Mouse (Mus musculus) midbrain, embryonic 15.5 days (tissue): ENCODE data around the gene Zfp341. TPM values are rescaled to one million over a fixed set of nuclear protein-coding genes. Genes with fewer than 3 reads are reported as not detected.

ENCODE experiments used
- ATAC-seq: fragments of 200-750 bp; cut with Nextera tagmentation; replicated peaks from 2 replicates; pipeline ENCODE4 v1.8.0; 2017; ENCODE audit warnings: moderate TSS enrichment
- H3K27ac ChIP-seq: fragments of 300-500 bp; sonication (generic); 2 replicates; pipeline ENCODE4 v1.5.1; 2015; ENCODE audit warnings: mild to moderate bottlenecking, inconsistent platforms
- H3K27me3 ChIP-seq: fragments of 300-500 bp; sonication (generic); replicated peaks from 2 replicates; pipeline ENCODE4 v1.6.1; 2015; ENCODE audit warnings: inconsistent platforms
- H3K36me3 ChIP-seq: fragments of 300-500 bp; sonication (generic); replicated peaks from 2 replicates; pipeline ENCODE4 v1.6.1; 2015; ENCODE audit warnings: inconsistent platforms
- H3K4me1 ChIP-seq: fragments of 300-500 bp; sonication (generic); 2 replicates; pipeline ENCODE4 v1.6.1; 2015; ENCODE audit warnings: inconsistent platforms
- H3K4me2 ChIP-seq: fragments of 300-500 bp; sonication (generic); 2 replicates; pipeline ENCODE4 v1.6.1; 2015; ENCODE audit warnings: inconsistent platforms, mild to moderate bottlenecking, moderate library complexity
- H3K4me3 ChIP-seq: fragments of 300-500 bp; sonication (generic); 2 replicates; pipeline ENCODE4 v1.5.1; 2015; ENCODE audit warnings: mild to moderate bottlenecking, inconsistent platforms
- H3K9ac ChIP-seq: fragments of 300-500 bp; sonication (generic); 2 replicates; pipeline ENCODE4 v1.6.1; 2015; ENCODE audit warnings: mild to moderate bottlenecking, inconsistent platforms
- H3K9me3 ChIP-seq: fragments of 300-500 bp; sonication (generic); 2 replicates; pipeline ENCODE4 v1.6.1; 2016; ENCODE audit warnings: inconsistent platforms
- WGBS: fragments of 180-500 bp; shearing (Covaris S2); methylation state at CpG from one replicate; pipeline ENCODE4 v1.1.7; 2015; ENCODE audit warnings: mixed read lengths; 5-methylcytosine and 5-hydroxymethylcytosine counted together
- polyA plus RNA-seq: library from polyadenylated mRNA; unstranded; fragments of >200 nt; fragmentation: Nextera tagmentation; extraction: Ambion mirVana; gene quantifications from 2 replicates; pipeline ENCODE4 v1.2.1, GENCODE M21; 2015

Zfp341 gene
- polyA plus RNA-seq, 1 experiment from 2014 or later = 2.6 TPM

DNA sequence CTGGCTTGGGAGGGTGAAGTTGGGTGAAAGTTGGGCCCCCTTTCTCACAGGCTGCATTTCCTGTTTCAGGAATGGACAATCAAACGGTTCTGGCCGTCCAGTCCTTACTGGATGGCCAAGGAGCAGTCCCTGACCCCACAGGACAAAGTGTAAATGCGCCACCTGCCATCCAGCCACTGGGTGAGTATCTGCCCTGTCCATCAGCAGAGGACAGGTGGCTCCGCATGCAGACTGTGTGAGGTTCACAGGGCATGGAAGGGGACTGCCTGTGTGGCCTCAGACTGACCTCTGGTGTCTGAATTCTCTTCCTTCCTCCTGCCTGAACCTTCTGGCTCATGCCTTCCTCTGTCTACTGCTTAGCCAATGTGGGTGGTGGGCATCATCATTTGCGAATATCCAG is 8.6 kb downstream of the Zfp341 start:
- WGBS = 88% methylated on average over 5 of the region's 5 CpGs
- H3K9ac ChIP-seq = no peak overlapping the region
- no peak for ATAC-seq
- no peaks in the 10 kb centered on the region for H3K27me3 ChIP-seq
- H3K9me3 ChIP-seq = no peaks in the 10 kb centered on the region
- H3K27ac ChIP-seq = no peak overlapping the region
- H3K4me1 ChIP-seq = no peaks in the 10 kb centered on the region
- no peak overlapping the region for H3K4me3 ChIP-seq
- peaks cover 20% of the 10 kb centered on the region; the same call in 1 of the 2 replicates for H3K36me3 ChIP-seq
- H3K4me2 ChIP-seq = no peak overlapping the region

DNA sequence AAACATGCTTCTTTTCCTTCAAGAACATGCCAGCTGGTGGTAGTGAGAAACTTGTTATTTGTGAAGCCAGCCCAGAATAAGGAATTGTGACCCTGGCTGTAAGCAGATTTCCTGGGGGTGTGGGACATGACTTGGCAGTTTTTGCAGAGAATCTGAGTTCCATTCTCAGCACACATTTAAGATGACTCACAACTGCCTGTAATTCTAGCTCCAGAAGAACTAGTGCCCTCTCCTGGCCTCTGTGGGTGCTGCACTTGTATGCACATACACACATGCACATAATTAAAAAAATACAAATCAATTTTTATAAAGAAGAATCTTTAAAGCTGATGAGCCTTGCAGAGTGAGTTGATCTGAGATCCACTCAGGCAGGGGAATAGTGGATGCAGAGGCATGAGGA is 11.0 kb downstream of the Zfp341 start:
- Histone ChIP-seq H3K4me3 (no peak overlapping the region), H3K4me1 (no peaks in the 10 kb centered on the region), H3K9me3 (no peaks in the 10 kb centered on the region), H3K27me3 (no peaks in the 10 kb centered on the region), H3K36me3 (peaks cover 26% of the 10 kb centered on the region; the same call in 1 of the 2 replicates), H3K4me2 (no peak overlapping the region), H3K27ac (no peak overlapping the region), H3K9ac (no peak overlapping the region)
- ATAC-seq = no peak

DNA sequence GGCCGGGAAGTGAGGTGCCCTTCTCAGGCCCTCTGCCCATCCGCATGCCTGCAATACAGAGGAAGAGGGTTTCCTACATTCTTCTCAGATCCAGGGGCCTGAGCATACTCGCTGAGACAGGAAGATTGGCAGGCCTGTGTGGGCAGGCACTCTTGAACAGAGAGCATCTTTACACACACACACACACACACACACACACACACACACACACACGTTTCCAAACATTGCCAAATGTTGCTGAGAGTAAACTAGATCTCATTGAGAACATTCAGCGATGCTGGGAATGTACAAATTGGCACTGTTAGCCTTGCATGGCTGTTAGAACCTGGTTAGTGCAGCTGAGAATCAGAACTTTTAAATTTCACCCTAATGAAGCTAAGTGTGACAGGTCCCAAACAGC is 17.4 kb downstream of the Zfp341 start:
- Histone ChIP-seq H3K27ac (no peak overlapping the region), H3K4me1 (no peaks in the 10 kb centered on the region)
- WGBS = 83% methylated on average over 5 of the region's 5 CpGs

DNA sequence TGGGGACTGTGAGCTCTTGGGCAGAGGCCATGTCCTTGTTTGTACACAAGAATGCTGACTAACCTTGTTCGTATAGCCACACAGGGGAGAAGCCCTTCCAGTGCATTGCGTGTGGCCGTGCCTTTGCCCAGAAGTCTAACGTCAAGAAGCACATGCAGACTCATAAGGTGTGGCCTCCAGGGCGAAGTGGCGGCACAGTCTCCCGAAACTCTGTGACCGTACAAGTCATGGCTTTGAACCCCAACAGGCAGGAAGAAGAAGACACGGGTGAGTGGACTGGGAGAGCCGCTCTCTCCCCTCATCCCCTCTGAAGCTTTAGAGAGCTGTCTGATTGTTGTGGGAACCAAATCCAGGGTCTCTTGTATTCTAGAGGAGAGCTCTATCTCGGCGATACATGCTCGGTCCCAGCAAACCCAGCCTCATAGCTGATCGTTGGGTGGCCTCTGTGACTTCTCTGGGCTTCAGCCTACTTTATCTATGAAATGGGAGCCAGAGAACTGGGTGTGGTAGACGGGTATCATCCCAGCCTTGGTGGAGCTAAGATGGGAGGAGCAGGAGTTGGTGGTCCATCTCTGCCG is 19.2 kb downstream of the Zfp341 start:
- H3K4me2 ChIP-seq = no peak overlapping the region
- H3K4me1 ChIP-seq = no peaks in the 10 kb centered on the region
- no peak for ATAC-seq
- H3K4me3 ChIP-seq = no peak overlapping the region
- no peaks in the 10 kb centered on the region for H3K27me3 ChIP-seq
- no peak overlapping the region for H3K27ac ChIP-seq
- H3K36me3 ChIP-seq = peaks cover 28% of the 10 kb centered on the region; the same call in 1 of the 2 replicates
- 94% methylated on average over 16 of the region's 16 CpGs for WGBS
- H3K9me3 ChIP-seq = no peaks in the 10 kb centered on the region
- no peak overlapping the region for H3K9ac ChIP-seq

More for the DNA sequence above, 17.4 kb downstream of the Zfp341 start:
- peaks cover 18% of the 10 kb centered on the region; the same call in 1 of the 2 replicates for H3K36me3 ChIP-seq
- no peaks in the 10 kb centered on the region for H3K9me3 ChIP-seq
- no peak overlapping the region for H3K9ac ChIP-seq
- ATAC-seq = no peak
- H3K27me3 ChIP-seq = no peaks in the 10 kb centered on the region
- H3K4me3 ChIP-seq = no peak overlapping the region
- no peak overlapping the region for H3K4me2 ChIP-seq

DNA sequence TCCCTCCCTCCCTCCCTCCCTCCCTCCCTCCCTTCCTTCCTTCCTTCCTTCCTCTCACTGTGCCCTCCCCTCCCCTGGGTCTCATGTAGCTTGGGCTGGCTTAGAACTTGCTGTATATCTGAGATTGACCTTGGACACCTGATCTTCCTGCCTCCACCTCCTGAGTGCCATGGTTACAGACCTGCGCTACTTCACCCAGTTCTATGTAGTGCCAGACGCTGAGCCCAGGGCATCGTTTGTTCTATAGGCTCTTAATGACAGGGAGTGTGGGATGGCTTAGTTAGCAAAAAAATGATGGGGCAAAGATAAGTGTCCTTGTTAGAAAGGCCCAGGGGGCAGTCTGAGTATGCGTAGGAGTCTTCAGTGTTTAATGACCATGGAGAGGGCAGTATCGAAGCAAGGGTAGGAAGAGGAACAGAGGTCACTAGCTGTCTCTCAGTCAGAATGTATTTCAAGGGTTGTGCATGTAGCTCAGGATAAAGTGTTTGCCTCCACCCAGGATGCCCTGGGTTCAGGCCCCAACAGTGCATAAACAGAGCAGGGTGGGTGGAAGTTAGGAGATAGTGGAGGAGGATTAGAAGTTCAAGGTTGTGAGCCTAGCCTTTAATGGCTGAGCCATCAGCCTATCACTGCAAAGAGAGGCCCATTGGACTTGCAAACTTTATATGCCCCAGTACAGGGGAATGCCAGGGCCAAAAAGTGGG is 20.1 kb downstream of the Zfp341 start:
- H3K27ac ChIP-seq = no peak overlapping the region
- H3K4me2 ChIP-seq = no peak overlapping the region
- no peak overlapping the region for H3K9ac ChIP-seq
- no peaks in the 10 kb centered on the region for H3K9me3 ChIP-seq
- H3K36me3 ChIP-seq = peaks cover 36% of the 10 kb centered on the region
- ATAC-seq = no peak
- WGBS = 91% methylated on average over 5 of the region's 5 CpGs
- H3K4me1 ChIP-seq = no peaks in the 10 kb centered on the region
- no peaks in the 10 kb centered on the region for H3K27me3 ChIP-seq
- no peak overlapping the region for H3K4me3 ChIP-seq

DNA sequence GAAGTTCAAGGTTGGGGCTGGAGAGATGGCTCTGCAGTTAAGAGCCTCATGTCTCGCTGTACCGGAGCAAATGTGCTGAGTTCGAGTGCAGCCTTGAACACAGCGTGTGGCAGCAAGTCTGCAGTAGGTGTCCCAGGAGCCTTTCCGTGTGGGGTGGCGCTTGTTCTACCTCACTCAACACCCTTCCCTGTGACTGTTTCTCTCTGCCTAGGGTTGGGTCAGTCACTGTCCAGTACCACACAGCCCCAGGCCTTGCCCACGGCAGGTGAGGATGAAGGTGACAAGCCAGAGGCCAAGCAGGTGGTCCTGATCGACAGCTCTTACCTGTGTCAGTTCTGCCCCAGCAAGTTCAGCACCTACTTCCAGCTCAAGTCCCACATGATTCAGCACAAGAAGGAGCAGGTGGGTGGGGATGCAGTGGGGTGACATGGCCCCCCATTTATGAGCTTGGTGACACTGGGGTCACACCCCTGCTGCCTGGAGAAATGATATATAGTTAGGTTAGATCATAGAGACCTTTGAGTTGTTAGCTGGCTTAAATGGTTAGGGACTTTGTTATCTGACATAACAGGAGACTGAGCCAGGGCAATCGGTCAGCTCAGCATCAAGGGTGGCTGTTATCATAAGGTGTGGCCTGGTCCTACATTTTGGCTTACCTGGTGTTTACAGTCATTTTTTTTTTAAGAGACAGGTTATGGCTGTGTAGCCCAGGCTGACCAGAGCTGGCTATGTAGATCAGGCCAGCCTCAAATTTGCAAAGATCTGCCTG is 21.0 kb downstream of the Zfp341 start:
- WGBS = 90% methylated on average over 9 of the region's 9 CpGs
- H3K27ac ChIP-seq = no peak overlapping the region
- H3K4me1 ChIP-seq = no peaks in the 10 kb centered on the region
- no peak overlapping the region for H3K4me3 ChIP-seq
- no peaks in the 10 kb centered on the region for H3K9me3 ChIP-seq
- no peak overlapping the region for H3K9ac ChIP-seq
- no peak overlapping the region for H3K4me2 ChIP-seq
- H3K27me3 ChIP-seq = no peaks in the 10 kb centered on the region
- peaks cover 38% of the 10 kb centered on the region for H3K36me3 ChIP-seq
- no peak for ATAC-seq

DNA sequence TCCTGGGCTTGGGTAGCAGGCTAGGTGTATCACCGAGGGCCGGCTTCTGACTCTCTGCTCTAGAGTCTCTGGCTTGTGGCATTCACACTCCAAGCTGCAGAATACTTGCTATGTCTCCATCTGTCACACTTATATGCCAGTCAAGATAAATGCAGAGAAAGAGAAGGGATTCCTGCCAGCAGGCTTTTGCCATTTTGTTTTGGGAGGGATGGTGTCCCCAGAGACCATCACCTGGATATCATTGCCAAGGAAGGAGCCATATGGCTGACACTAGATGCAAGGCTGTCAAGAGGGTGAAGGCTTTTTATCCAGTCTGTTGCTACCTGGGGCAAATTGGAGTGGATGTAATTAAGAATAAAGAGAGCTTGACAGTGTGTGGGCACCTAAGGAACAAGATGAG is 22.7 kb downstream of the Zfp341 start:
- WGBS = 97% methylated on average over 2 of the region's 2 CpGs
- ATAC-seq = no peak
- H3K27ac ChIP-seq = no peak overlapping the region
- no peak overlapping the region for H3K9ac ChIP-seq
- no peaks in the 10 kb centered on the region for H3K4me1 ChIP-seq
- no peaks in the 10 kb centered on the region for H3K27me3 ChIP-seq
- no peaks in the 10 kb centered on the region for H3K9me3 ChIP-seq
- H3K4me2 ChIP-seq = no peak overlapping the region
- peaks cover 40% of the 10 kb centered on the region for H3K36me3 ChIP-seq
- H3K4me3 ChIP-seq = no peak overlapping the region

DNA sequence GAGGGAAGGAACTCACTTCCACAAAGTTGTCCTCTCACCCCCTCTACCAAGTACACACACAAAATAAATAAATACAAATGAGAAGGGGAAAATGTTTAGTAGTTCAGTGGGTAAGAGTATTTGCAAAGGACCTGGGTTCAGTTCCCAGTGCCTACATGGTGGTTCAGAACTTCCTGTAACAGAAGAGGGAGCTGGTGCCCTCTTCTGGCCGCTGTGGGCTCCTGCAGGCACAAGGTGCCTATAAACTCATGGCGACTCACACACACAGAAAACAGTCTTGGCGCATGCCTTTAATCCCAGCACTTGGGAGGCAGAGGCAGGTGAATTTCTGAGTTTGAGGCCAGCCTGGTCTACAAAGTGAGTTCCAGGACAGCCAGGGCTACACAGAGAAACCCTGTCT is 25.4 kb downstream of the Zfp341 start:
- H3K9me3 ChIP-seq = no peaks in the 10 kb centered on the region
- 96% methylated on average over 3 of the region's 3 CpGs for WGBS

DNA sequence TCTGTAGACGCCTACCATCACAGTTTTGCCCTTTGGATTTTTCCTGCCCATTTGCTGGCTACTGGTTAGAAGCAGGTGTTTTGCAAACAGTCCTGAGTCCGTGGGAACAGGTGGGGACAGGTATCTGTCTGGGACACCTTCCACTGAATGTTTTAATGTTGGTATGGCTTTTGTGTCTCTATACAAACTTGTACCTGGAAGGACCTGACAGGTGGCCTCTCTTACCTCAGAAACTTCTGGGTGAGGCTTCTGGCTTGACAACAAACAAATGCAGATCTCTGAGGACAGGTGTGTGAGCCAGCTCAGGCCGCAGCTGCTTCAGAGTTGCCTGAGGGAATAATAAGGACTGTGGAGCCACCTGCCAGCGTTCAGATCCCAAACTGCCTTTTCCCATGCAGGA is 26.0 kb downstream of the Zfp341 start:
- Histone ChIP-seq H3K27ac (no peak overlapping the region), H3K36me3 (peaks cover 52% of the 10 kb centered on the region), H3K4me2 (no peak overlapping the region), H3K9me3 (no peaks in the 10 kb centered on the region), H3K27me3 (no peaks in the 10 kb centered on the region), H3K4me3 (no peak overlapping the region), H3K4me1 (no peaks in the 10 kb centered on the region), H3K9ac (no peak overlapping the region)
- no peak for ATAC-seq
- 86% methylated on average over 4 of the region's 4 CpGs for WGBS

More for the DNA sequence above, 25.4 kb downstream of the Zfp341 start:
- no peak overlapping the region for H3K4me2 ChIP-seq
- H3K27ac ChIP-seq = no peak overlapping the region
- H3K9ac ChIP-seq = no peak overlapping the region
- peaks cover 46% of the 10 kb centered on the region for H3K36me3 ChIP-seq
- H3K27me3 ChIP-seq = no peaks in the 10 kb centered on the region
- no peak for ATAC-seq
- H3K4me1 ChIP-seq = no peaks in the 10 kb centered on the region
- H3K4me3 ChIP-seq = no peak overlapping the region

DNA sequence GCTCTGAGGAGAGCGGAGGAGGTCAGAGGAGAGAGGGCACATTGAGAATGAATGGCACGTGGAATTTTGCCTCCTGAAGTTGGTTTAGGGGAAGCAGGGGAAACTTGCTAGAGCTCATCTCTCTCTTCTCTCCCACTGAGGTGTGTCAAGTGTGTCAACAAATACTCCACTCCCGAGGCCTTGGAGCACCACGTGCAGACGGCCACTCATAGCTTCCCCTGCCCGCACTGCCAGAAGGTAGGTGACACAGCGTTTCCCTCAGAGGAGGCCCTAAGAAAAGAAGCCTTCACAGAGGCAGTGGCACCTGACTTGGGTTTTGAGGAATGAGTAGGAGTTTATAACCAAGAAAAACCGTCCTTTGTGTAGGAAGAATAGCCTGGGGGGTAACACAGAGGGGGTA is 28.1 kb downstream of the Zfp341 start:
- no peak for ATAC-seq
- H3K4me2 ChIP-seq = no peak overlapping the region
- no peak overlapping the region for H3K27ac ChIP-seq
- no peaks in the 10 kb centered on the region for H3K9me3 ChIP-seq
- H3K9ac ChIP-seq = no peak overlapping the region
- no peaks in the 10 kb centered on the region for H3K27me3 ChIP-seq
- H3K36me3 ChIP-seq = peaks cover 50% of the 10 kb centered on the region
- WGBS = 81% methylated on average over 8 of the region's 8 CpGs
- no peak overlapping the region for H3K4me3 ChIP-seq
- H3K4me1 ChIP-seq = no peaks in the 10 kb centered on the region

DNA sequence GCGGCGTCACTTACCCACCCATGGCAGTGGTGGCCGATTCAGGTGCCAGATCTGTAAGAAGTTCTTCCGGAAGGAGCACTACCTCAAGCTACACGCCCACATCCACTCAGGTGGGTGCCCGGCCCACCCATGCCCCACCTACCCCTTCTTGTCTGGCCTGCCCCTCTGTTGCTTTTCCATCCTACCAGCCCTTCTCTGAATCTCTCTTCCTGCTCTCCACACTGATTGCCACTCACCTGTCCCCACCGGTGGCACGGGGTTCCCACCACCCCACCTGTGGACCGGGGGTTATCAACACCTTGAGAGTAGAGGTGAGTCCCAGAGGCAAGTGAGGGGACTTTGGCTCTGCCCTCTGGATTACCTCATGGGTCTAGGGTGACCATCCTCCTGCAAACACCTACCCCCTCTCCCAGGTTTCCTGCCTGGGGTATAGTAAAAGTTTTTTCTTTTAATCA is 28.9 kb downstream of the Zfp341 start:
- no peak overlapping the region for H3K27ac ChIP-seq
- H3K4me3 ChIP-seq = no peak overlapping the region
- no peak overlapping the region for H3K9ac ChIP-seq
- peaks cover 47% of the 10 kb centered on the region for H3K36me3 ChIP-seq
- no peak for ATAC-seq
- H3K9me3 ChIP-seq = no peaks in the 10 kb centered on the region
- no peaks in the 10 kb centered on the region for H3K4me1 ChIP-seq
- H3K4me2 ChIP-seq = no peak overlapping the region
- no peaks in the 10 kb centered on the region for H3K27me3 ChIP-seq
- 98% methylated on average over 9 of the region's 9 CpGs for WGBS

DNA sequence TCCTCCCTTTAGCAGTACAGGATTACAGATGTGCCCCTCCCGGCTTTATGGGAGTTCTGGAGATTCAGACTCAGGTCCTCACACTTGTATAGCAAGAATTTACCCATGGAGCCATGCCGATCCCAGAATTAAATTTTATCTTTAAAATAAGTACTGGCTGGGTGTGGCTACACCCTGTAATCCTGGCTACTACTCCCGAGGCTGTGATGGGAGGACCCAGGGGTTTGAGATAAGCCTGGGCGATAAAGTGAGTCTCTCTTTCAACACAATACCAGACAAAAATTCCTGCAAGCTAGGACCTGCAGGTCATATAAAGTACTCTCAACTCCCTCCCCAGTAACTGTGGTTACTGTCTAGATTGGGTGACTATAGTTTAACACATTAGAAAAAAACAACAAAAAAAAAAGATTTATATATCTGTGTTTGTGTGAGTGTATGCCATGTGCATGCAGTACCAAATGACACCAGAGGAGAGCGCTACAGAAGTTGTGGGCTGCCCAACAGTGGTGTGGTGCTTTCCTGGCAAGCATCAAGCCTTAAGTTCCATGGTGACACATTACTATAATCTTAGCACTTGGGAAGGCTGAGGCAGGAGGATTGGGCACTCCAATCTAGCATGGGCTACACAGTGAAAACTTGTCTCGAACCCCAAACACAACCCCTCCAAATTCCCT is 29.8 kb downstream of the Zfp341 start:
- H3K36me3 ChIP-seq = peaks cover 41% of the 10 kb centered on the region
- no peaks in the 10 kb centered on the region for H3K27me3 ChIP-seq
- no peaks in the 10 kb centered on the region for H3K4me1 ChIP-seq
- no peak for ATAC-seq
- no peak overlapping the region for H3K9ac ChIP-seq
- H3K27ac ChIP-seq = no peak overlapping the region
- H3K9me3 ChIP-seq = no peaks in the 10 kb centered on the region
- no peak overlapping the region for H3K4me2 ChIP-seq
- H3K4me3 ChIP-seq = no peak overlapping the region
- 89% methylated on average over 6 of the region's 6 CpGs for WGBS
